Mouse (Mus musculus) liver, postnatal 0 days (tissue): Measurements from ENCODE around the gene Tiam1.

ENCODE experiments used
- CTCF ChIP-seq: sonication (generic); IDR thresholded peaks from 2 replicates; pipeline ENCODE4 v1.5.1; 2016; ENCODE audit warnings: antibody characterized with exemption, low read depth
- EP300 ChIP-seq: IDR thresholded peaks from 2 replicates; pipeline ENCODE4 v1.6.1; 2016; ENCODE audit warnings: antibody characterized with exemption, low read depth, mild to moderate bottlenecking

DNA sequence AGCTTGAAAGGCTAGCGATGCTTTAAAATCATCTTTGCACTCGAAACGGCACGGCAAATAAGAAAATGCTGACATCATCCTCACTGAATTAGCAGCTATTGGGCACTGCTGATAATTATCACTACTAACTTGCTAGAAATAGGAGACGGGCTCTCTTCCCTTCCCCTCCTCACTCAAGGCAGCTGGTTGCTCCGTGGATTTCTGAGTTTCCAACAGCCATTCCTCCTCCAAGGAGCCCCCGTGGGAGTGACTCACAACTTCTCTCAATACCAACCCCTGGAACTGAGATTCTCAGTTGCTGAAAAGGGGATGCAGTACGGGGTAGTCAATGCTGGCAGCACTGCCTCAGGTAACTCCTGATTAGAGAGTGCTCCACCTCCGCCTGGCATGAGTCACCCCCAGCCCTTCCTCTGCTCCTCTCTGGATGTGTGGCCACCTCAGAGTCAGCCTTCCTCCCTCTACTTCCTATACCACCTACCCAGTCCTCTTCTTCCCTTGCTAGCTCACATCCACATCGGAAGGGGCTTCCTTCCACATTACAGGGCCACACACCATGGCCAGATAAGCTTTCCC, 253.6 kb downstream of the Tiam1 start:
- no peak for TF ChIP-seq EP300
- TF ChIP-seq CTCF: no peak
